Mouse (Mus musculus) B cell, adult 2 months (primary cell): ENCODE measurements around the gene Wdr34.

Source experiments
- DNase-seq, 2 experiments: peaks; one replicate each; pipeline ENCODE4 v3.0.0; 2022

Gene Wdr34

DNA sequence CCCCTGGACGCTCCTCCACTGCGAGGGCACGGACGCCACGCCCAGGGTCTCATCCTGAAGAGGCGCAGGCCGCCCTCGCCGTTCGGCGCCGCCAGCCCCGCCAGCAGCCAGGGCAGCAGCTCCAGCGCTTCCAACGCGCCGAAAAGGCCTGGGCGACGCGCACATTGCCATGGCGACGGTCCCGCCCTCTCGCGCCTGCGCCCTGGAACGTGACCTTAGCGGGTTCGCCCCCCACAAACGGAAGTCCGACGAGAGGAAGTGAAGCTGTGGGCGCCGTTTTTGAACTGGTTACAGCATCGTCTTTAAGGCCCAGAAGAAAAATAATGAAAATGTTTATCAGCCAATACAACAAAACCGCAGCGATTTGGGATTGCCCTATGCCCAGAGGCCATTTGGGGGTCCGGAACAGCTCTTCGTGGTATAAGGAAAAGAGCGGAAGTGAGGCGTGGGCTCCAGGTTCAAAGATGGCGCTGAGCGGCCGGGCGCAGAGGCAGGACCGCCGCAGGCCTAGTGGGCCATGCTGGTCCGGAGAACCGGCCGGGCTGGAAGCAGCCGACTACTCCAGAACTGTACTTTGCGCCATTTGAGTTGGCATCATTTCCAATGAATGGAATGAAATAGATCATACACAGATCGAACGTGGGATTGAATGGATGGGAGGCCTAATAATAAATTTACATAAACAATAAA lies at the start of gene Wdr34:
TSS of gene Wdr34 (minus strand) at position 183 of the 690 bp plus-strand sequence.
- DNase-seq, result peak; percentile 98

DNA sequence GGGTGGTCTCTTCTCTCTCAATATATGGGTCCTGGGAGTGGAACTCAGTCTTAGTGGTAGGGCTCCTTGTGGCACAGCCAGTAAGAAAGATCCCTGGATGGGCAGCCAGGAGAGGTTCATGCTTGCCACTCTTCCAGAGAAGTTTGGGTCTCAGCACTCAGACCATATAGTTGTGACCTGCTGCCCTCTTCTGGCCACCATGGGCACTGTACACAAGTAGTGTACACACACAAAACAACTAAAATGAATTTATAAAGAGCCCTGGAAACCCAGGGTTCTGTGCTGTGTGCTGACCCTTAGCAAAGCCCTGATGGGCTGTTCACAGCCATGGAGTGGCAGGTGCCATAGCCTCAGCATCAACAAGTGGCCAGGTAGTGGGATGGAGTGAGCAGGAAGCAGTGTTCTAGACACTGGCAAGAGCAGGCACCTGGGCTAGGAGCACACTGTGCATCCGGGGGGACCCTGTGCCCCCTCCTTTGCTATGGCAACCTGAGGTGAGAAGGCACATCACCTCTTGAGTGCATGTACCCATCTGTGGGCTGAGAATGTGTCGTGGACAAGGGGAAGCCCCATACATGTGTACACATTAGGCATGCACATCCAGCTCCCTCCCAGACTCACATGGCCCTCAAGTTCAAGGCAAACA lies 47.3 kb upstream of the Wdr34 start:
- peak; percentile 73 to 78 for DNase-seq

GRCm38 (mm10) chr2:30094208-30094588 lies 45.5 kb upstream of the Wdr34 start:
- no peak for DNase-seq

- peak; percentile 98 to 99 for DNase-seq
These were observed 45.0 kb upstream of the Wdr34 start, which contains the start of gene Zdhhc12 for GRCm38 (mm10) chr2:30093471-30094207. Gene Zdhhc12 (minus strand): TSS chr2:30093648.

- DNase-seq, result no peak
These were observed 43.7 kb upstream of the Wdr34 start for GRCm38 (mm10) chr2:30092280-30092918.

DNA sequence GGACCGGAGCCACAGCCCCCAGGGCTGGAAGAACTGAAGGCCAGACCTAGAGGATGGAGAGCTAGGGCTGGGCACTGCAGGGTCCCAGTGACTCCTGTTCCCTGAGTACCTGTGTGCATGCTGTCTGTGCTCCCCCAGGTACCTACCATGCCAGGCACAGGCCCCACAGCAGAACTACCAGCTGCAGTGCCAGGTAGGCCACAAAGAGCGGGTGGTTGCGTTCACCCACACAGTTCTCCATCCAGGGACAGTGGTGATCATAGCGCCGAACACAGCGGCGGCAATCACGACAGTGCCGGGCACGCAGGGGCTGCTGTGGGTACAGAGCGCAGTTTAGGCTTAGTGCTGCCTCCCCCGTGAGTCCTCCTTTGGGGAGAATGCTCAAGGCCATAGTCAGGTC lies 42.8 kb upstream of the Wdr34 start:
- DNase-seq, result no peak

DNA sequence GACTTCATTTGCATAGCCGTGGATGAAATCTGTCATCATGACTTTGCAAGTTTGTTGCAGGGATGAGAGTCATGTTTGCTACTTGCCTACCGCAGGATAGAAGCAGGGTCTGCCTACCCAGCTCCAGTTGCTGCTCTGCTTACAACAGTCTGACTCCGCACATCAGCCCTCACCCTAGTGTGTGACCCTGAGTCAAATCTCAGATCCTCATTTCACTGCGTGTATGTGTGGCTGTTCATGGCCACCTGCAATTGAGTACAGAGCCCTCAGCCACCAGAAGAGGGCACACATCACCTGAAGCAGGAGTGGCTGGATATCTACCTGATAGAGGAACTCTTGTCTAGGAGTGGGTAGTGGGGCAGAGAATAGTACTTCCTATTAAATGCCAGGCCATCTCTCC lies 38.6 kb upstream of the Wdr34 start:
- DNase-seq, result peak; percentile 38 to 43

DNA sequence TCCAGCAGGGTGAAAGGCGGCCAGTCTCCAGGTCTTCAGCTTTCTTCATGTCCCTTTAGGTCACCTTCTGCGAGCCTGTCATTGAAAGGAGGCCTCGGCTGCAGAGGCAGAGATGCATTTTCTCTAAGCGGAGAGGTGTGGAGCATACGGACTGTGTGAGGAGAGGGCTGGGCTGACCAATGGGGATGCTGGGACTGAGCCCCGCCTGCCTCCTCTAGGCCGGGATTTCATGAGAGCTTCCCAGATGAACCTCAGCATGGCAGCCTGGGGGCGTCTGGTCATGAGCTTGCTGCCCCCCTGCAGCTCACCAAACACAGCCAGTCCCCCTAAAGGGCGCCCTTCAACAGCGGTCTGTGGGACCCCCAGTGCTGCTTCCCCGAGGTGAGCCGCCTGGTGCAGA lies 36.0 kb upstream of the Wdr34 start:
- no peak for DNase-seq

DNA sequence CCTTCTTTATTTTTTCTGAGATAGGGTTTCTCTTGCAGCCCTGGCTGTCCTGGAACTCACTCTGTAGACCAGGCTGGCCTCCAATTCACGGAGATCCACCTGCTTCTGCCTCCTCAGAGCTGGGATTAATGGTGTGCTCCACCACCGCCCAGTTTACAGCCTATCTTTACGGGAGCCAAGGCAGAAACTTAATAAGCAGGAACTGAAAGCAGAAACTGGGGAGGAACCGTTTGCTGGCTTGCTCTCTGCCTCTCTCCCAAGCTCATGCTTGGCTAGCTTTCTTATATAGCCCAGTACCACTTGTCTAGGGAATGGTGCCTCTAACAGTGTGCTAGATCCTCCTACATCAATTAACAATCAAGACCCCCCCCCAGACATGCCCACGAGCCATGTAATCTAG lies 35.4 kb upstream of the Wdr34 start:
- DNase-seq, result peak; percentile 21 to 29

DNA sequence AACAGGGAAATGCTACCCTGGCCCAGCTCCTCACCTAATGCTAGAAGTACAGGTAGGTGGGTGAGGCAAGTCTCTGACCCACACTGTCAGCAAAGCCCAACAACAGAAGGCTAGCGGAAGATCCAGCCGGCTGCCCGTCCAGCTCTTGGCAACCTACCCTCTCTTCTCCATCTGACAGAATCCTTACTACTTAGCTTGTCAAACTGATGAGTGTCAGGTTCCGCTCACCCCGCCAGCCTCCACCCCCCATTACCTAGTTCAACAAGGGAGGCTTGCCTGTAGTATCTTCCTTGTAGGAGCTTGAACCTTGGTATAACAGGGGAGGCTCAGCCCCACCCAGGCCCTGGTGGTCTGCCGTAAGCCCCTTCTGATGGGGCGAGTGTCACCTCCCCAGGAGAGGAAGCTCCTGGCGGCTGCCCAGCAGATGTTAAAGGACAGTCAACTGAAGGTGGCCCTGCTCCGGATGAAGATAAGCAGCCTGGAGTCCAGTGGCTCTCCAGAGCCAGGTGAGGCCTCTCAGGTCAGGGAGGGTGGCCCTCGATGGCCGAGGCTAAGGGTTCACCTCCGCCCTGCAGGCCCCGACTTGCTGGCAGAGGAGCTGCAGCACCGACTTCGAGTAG lies 31.6 kb upstream of the Wdr34 start:
- no peak for DNase-seq

GRCm38 (mm10) chr2:30078760-30079159 lies 30.1 kb upstream of the Wdr34 start:
- no peak for DNase-seq

GRCm38 (mm10) chr2:30078349-30078712 lies 29.6 kb upstream of the Wdr34 start:
- DNase-seq, result no peak

DNA sequence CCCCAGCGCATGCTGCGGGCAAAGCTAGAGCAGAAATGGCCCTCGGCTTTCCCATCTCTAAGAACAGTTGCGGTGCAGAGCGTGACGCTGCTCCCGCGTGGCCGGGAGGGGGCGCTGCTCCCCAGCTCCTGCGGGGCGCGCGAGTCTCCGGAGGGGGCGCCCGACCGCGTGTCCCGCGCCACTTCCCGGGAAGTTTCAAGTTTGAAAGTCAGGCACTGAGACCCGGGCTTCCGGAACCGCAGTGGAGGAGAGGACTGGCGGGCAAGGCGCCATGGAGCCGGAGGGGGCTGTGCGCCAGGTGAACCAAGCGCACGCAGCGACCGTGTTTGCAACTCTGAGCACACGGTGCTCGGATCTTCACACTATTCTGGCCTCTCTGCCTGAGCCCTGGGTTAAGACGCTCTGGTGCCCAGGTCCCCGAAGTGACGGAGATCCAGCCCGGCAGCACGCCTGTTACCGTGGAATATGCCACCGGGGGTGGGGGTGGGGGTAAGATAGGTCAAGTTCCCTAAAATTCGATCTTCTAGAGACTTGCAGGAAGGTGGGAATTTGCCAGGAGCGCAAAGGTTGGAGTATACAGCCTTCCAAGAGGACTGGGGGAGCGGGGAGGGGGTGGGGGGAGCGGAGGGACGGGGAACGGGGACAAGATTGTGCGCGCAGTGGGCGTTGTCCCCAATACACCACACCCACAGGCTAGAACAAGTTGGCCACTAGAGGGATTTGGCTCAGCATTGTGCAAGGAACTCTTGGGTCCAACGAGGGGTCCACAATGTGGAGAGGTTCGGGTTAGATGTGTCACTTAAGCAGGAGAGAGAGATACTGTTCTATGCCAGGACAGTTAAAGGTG lies 29.0 kb upstream of the Wdr34 start, which contains the start of gene Pkn3:
TSS of gene Pkn3 (plus strand) at position 183 of the 847 bp plus-strand sequence.
- peak; percentile 86 to 90 for DNase-seq

DNA sequence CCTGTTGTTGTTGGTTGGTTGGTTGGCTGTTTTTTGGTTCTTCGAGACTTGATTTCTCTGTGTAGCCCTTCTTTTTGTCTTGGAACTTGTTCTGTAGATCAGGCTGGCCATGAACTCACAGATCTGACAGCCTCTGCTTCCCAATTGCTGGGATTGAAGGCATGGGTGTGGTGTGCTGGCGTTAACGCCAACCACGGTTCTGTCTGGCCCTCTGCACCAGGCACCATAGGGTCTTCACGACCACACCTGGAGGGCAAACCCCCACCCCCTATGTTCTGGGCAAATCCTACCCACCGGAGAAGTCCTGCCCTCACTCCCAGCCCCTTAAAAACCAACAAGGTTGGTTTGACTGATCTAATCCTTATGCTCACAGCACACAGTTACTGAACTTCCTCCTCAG lies 28.3 kb upstream of the Wdr34 start:
- no peak for DNase-seq

DNA sequence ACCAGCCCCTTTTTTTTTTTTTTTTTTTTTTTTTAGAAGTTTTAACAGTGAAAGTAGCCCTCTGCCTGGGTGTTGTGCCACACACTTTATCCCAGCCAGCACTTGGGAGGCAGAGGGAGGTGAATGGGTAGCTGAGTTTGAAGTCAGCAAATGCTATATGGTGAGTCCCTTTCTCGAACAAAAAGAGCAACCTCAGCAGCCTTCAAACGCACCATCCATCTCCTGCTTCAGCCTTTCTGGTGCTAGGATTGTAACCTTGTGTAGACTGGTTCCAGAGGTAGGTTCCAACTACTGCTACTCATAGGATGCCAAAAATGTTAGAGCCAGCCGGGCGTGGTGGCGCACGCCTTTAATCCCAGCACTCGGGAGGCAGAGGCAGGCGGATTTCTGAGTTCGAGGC lies 27.8 kb upstream of the Wdr34 start:
- DNase-seq, result no peak

GRCm38 (mm10) chr2:30075625-30076024 lies 26.9 kb upstream of the Wdr34 start:
- DNase-seq, result no peak

- DNase-seq, result no peak
These were observed 24.6 kb upstream of the Wdr34 start for GRCm38 (mm10) chr2:30073285-30073684.

- no peak for DNase-seq
These were observed 24.2 kb upstream of the Wdr34 start for GRCm38 (mm10) chr2:30072875-30073274.

GRCm38 (mm10) chr2:30067962-30068361 lies 19.3 kb upstream of the Wdr34 start:
- no peak for DNase-seq

- DNase-seq, result peak; percentile 49 to 60
These were observed 18.6 kb upstream of the Wdr34 start for GRCm38 (mm10) chr2:30067031-30067888.
